Mouse (Mus musculus) frontal cortex, postnatal 36 days (tissue): ENCODE results near the gene Cacnb2.

Source experiments
- DNase-seq, 2 experiments: peaks; one replicate each; pipeline ENCODE4 v3.0.0; 2022; ENCODE audit warnings: low spot score in 2 of 2

The Cacnb2 gene

GRCm38 (mm10) chr2:14984029-14984428, 381.1 kb downstream of the Cacnb2 start:
- DNase-seq = no peak

- no peak for DNase-seq
Observed at GRCm38 (mm10) chr2:14988451-14988850, 385.6 kb downstream of the Cacnb2 start.

GRCm38 (mm10) chr2:14989350-14989749, 386.5 kb downstream of the Cacnb2 start:
- no peak for DNase-seq

- no peak for DNase-seq
Observed at GRCm38 (mm10) chr2:14992531-14992930, 389.6 kb downstream of the Cacnb2 start.

DNA sequence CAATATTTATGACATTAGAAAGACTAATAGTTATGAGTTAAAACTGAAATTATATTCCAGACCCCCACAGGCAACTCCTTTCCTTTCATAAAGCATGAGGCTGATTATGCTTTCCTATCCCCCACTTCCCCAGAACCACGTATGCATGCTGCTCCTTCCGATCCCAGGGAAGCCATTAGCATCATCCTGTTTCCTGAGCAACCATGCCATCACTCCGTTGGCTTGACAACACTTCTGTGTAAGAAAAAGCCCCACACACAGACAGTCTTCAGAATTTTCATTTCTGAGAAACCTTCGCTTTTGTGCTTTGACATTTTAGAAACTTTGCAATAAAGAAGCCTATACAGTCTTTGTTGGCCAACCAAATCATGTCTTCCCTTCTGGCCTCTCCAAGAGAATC, 393.1 kb downstream of the Cacnb2 start:
- DNase-seq = no peak

DNA sequence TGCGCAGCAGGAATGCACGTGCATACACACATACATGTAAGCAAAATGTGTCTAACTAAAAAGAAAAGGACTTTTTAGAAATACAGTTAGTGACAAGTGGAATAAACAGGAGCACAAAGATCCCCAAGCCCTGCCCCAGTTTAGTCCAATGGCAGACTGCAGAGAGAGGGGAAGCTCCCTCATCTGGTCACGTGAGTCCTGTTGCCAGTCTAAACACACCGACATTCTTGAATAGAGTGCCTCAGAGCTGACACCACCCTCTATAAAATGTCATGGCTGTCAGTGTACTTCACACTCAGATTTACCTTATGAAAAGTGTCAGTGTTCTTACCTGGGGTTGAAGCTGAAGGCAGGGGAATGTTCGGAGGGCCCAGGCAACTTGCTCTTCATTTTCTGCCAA, 394.9 kb downstream of the Cacnb2 start:
- DNase-seq = no peak

GRCm38 (mm10) chr2:15007531-15007930, 404.6 kb downstream of the Cacnb2 start:
- no peak for DNase-seq

- no peak for DNase-seq
Observed at GRCm38 (mm10) chr2:15008072-15008471, 405.2 kb downstream of the Cacnb2 start.

DNA sequence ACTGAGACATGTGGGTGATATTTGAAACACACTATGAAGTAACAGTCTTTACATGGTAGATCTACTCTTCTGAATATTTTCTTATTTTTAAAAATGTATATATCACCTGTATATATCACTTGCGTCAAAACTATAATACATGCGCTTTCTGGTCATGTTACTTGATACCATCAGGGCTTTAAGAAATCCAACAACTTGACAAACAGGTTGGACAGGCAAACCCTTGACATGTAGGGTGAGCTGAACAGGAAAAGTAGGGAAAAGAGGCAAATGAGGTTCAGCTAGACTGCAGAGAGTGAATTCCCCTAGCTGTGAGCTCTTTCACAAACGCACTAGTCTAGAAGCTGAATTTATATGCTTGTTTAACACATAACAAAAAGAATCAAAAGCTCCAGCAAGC, 423.9 kb downstream of the Cacnb2 start:
- no peak for DNase-seq

DNA sequence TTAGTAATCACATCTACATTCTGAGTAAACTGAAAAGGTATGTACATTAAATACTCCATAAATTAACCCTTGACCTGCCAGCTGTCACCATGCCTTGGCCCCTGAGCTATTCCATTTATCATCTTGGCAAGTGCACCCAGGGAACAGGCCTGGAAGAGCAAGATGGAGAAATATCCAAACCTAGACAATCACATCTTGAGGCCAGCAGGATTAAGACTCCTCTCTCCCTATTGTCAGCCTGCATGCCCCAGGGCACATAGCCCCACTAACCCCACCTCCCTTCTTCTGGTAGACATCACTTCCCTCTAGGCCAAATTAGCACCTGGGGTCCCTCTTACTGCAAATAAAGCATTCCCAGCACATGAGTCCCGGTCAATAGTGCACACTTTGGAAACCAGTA, 424.9 kb downstream of the Cacnb2 start:
- no peak for DNase-seq
